Comparison of ENCODE assay signal across 9 mouse cellular contexts in the genomic region with DNA sequence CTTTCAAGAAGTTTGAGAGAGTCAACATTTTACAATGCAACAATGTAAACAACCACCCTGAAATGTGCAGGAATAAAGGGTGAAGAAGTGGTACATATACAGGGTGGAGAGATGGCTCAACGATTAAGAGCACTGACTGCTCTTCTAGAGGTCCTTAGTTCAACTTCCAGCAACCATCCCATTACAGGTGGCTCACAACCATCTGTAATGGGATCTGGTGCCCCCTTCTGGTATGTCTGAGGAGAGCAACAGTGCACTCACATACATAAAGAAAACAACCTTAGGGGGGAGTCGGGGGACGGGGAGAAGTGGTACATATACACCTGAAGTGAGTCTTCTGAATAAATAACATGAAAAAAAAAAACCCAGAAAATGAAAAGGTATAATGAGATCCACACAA.
DNase-seq lines count a peak whose midpoint lies in the region; ATAC-seq lines count a peak whose summit lies in the region.
"Had no signal": no experiment of that assay in that cellular context is flagged by ENCODE, and none has a peak within 500 bp of the region (broad histone marks: within the 10 kb centered on the region; RNA-seq: fewer than 3 reads in every experiment).

No protein-coding gene starts in this region.

- H3K27me3 ChIP-seq in midbrain, embryonic 14.5 days (ENCODE audit: control insufficient read depth, insufficient read depth, low read length), result no peaks in the 10 kb centered on the region
- H3K27me3 ChIP-seq in midbrain, embryonic 15.5 days (replicated peaks), result no peaks in the 10 kb centered on the region
- no peaks in the 10 kb centered on the region for H3K27me3 ChIP-seq in embryonic facial prominence, embryonic 10.5 days (replicated peaks; ENCODE audit: low read depth, poor library complexity, severe bottlenecking)

- intact Hi-C loops in left cerebral cortex, postnatal 25 days (cut with DNase I), result no loop called here
- intact Hi-C loops in left cerebral cortex, postnatal 4 days (cut with DNase I), result loop anchor here (5.0 kb wide), 1 partner anchor 457 kb away; no protein-coding TSS in a partner anchor

- no peaks in the 10 kb centered on the region for H3K9me3 ChIP-seq in midbrain, embryonic 14.5 days (ENCODE audit: control insufficient read depth, low read length)
- H3K9me3 ChIP-seq in midbrain, embryonic 15.5 days, result no peaks in the 10 kb centered on the region
- H3K9me3 ChIP-seq in embryonic facial prominence, embryonic 10.5 days, result no peaks in the 10 kb centered on the region
- H3K9me3 ChIP-seq: limb, embryonic 12.5 days had no signal

- H3K36me3 ChIP-seq in midbrain, embryonic 14.5 days (ENCODE audit: control insufficient read depth, insufficient read depth, low read length), result no peaks in the 10 kb centered on the region
- no peaks in the 10 kb centered on the region for H3K36me3 ChIP-seq in midbrain, embryonic 15.5 days (replicated peaks)
- no peaks in the 10 kb centered on the region for H3K36me3 ChIP-seq in embryonic facial prominence, embryonic 10.5 days (replicated peaks)
- H3K36me3 ChIP-seq: limb, embryonic 12.5 days had no signal

- no peak overlapping the region for H3K4me2 ChIP-seq in midbrain, embryonic 14.5 days (ENCODE audit: low read length)
- no peak overlapping the region for H3K4me2 ChIP-seq in midbrain, embryonic 15.5 days
- H3K4me2 ChIP-seq: limb, embryonic 12.5 days had no signal

- H3K9ac ChIP-seq in midbrain, embryonic 14.5 days (replicated peaks; ENCODE audit: low read length), result no peak overlapping the region
- H3K9ac ChIP-seq in midbrain, embryonic 15.5 days, result no peak overlapping the region
- H3K9ac ChIP-seq: limb, embryonic 12.5 days had no signal

- DNase-seq in cerebellum, adult 8-10 months, result peak; percentile 53
- DNase-seq in cerebellum, adult 9-11 months, result no peak
- peak; percentile 51 for DNase-seq in midbrain, embryonic 14.5 days
- DNase-seq in embryonic facial prominence, embryonic 10.5 days (ENCODE audit: low spot score), result peak; percentile 40
- peak; percentile 41 for DNase-seq in thymus, postnatal 14 days
- DNase-seq in left cerebral cortex, postnatal 25 days (ENCODE audit: low spot score in 2 of 2), result no peak
- DNase-seq in left cerebral cortex, postnatal 4 days, result no peak

- peaks cover 19% of the 10 kb centered on the region for H3K4me1 ChIP-seq in midbrain, embryonic 14.5 days (ENCODE audit: control insufficient read depth, insufficient read depth, low read length)
- peaks cover 15% of the 10 kb centered on the region for H3K4me1 ChIP-seq in midbrain, embryonic 15.5 days
- 0 out of 2 replicates have a peak, but pooled peaks cover 5% of the 10 kb centered on the region for H3K4me1 ChIP-seq in embryonic facial prominence, embryonic 10.5 days
- H3K4me1 ChIP-seq: limb, embryonic 12.5 days had no signal

- ATAC-seq in midbrain, embryonic 14.5 days (ENCODE audit: low FRiP score, low TSS enrichment), result no peak
- ATAC-seq in midbrain, embryonic 15.5 days (replicated peaks), result no peak

- H3K27ac ChIP-seq in midbrain, embryonic 14.5 days (replicated peaks; ENCODE audit: low read depth, low read length), result no peak overlapping the region
- no peak overlapping the region for H3K27ac ChIP-seq in midbrain, embryonic 15.5 days
- H3K27ac ChIP-seq in embryonic facial prominence, embryonic 10.5 days (replicated peaks), result no peak overlapping the region
- H3K27ac ChIP-seq: limb, embryonic 12.5 days had no signal

- 76% methylated on average over 3 of the region's 3 CpGs for WGBS in midbrain, embryonic 14.5 days
- 62% methylated on average over 3 of the region's 3 CpGs for WGBS in midbrain, embryonic 15.5 days
- 66% methylated on average over 3 of the region's 3 CpGs for WGBS in embryonic facial prominence, embryonic 10.5 days

- no peak overlapping the region for H3K4me3 ChIP-seq in midbrain, embryonic 14.5 days (replicated peaks; ENCODE audit: low read depth, low read length)
- no peak overlapping the region for H3K4me3 ChIP-seq in midbrain, embryonic 15.5 days
- no peak overlapping the region for H3K4me3 ChIP-seq in embryonic facial prominence, embryonic 10.5 days
- H3K4me3 ChIP-seq: limb, embryonic 12.5 days had no signal

Comparison
In these comparisons a context has a peak if more than half of its experiments do, and no peak if none do; other contexts are left out.
1. DNase-seq: peak in cerebellum, adult 8-10 months (single experiment), midbrain, embryonic 14.5 days (single experiment), embryonic facial prominence, embryonic 10.5 days (single experiment) and thymus, postnatal 14 days (single experiment); none in cerebellum, adult 9-11 months (single experiment), left cerebral cortex, postnatal 25 days (0 of 2) and left cerebral cortex, postnatal 4 days (single experiment).